Mouse (Mus musculus): ENCODE results near the gene Lzts2. TPM values are rescaled to one million over a fixed set of nuclear protein-coding genes. Genes with fewer than 3 reads are reported as not detected.

Lzts2 gene
- polyA plus RNA-seq, 1 experiment from 2014 or later, result 69.8 TPM

- H3K4me1 ChIP-seq, result peaks cover 78% of the 10 kb centered on the region
- under 1% methylated on average over 48 of the region's 48 CpGs for WGBS
These were observed 3.7 kb downstream of the Lzts2 start for GRCm38 (mm10) chr19:45017909-45018308.

GRCm38 (mm10) chr19:45018351-45018831 lies 4.2 kb downstream of the Lzts2 start:
- DNase-seq (ENCODE audit: low spot score), result peak; percentile 56
- Histone ChIP-seq H3K27ac (replicated peaks) (peak overlapping the region; percentile 98), H3K4me3 (peak overlapping the region; percentile 87), H3K9me3 (no peaks in the 10 kb centered on the region), H3K27me3 (replicated peaks; ENCODE audit: low read depth, poor library complexity, severe bottlenecking) (no peaks in the 10 kb centered on the region), H3K36me3 (replicated peaks) (peaks cover 37% of the 10 kb centered on the region), H3K4me1 (peaks cover 74% of the 10 kb centered on the region)
- under 1% methylated on average over 13 of the region's 13 CpGs for WGBS

More at GRCm38 (mm10) chr19:45017909-45018308, 3.7 kb downstream of the Lzts2 start:
- no peaks in the 10 kb centered on the region for H3K27me3 ChIP-seq (replicated peaks; ENCODE audit: low read depth, poor library complexity, severe bottlenecking)
- H3K9me3 ChIP-seq, result no peaks in the 10 kb centered on the region
- H3K4me3 ChIP-seq, result peak overlapping the region; percentile 87
- H3K36me3 ChIP-seq (replicated peaks), result peaks cover 34% of the 10 kb centered on the region
- H3K27ac ChIP-seq (replicated peaks), result peak overlapping the region; percentile 98
- DNase-seq (ENCODE audit: low spot score), result peak; percentile 92

- peak overlapping the region; percentile 19; the same call in 1 of the 2 replicates for H3K27ac ChIP-seq (replicated peaks)
- H3K4me3 ChIP-seq, result peak overlapping the region; percentile 87; the same call in 1 of the 2 replicates
- 73% methylated on average over 6 of the region's 6 CpGs for WGBS
- H3K4me1 ChIP-seq, result peaks cover 62% of the 10 kb centered on the region
- H3K27me3 ChIP-seq (replicated peaks; ENCODE audit: low read depth, poor library complexity, severe bottlenecking), result no peaks in the 10 kb centered on the region
- peaks cover 56% of the 10 kb centered on the region for H3K36me3 ChIP-seq (replicated peaks)
- no peaks in the 10 kb centered on the region for H3K9me3 ChIP-seq
- DNase-seq (ENCODE audit: low spot score), result no peak
These were observed 6.1 kb downstream of the Lzts2 start for GRCm38 (mm10) chr19:45020348-45020747.

- Histone ChIP-seq H3K27ac (replicated peaks) (0 out of 2 replicates have a peak overlapping the region, but pooled peaks have one; percentile 19), H3K4me1 (peaks cover 59% of the 10 kb centered on the region), H3K9me3 (no peaks in the 10 kb centered on the region), H3K36me3 (replicated peaks) (peaks cover 66% of the 10 kb centered on the region), H3K4me3 (peak overlapping the region; percentile 28), H3K27me3 (replicated peaks; ENCODE audit: low read depth, poor library complexity, severe bottlenecking) (no peaks in the 10 kb centered on the region)
- DNase-seq (ENCODE audit: low spot score), result no peak
- WGBS, result 92% methylated on average over 15 of the region's 15 CpGs
These were observed 7.1 kb downstream of the Lzts2 start for GRCm38 (mm10) chr19:45021362-45021761.

GRCm38 (mm10) chr19:45023993-45024392 lies 9.8 kb downstream of the Lzts2 start:
- H3K36me3 ChIP-seq (replicated peaks), result peaks cover 93% of the 10 kb centered on the region
- WGBS, result 87% methylated on average over 11 of the region's 11 CpGs
- no peaks in the 10 kb centered on the region for H3K9me3 ChIP-seq

DNA sequence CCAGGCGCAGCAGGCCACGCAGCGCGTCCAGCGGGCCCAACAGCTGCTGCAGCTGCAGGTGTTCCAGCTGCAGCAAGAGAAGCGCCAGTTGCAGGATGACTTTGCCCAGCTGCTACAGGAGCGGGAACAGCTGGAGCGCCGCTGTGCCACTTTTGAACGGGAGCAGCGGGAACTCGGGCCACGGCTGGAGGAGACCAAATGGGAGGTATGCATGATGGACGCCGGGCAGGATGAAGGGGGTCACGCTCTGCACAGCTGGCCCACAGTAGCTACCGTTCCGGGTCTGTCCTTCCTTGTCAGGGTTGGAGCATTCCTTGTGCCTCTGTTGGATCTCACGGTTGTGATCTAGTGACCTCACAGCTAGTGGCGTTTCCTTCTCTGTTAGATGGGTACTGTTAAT lies 10.6 kb downstream of the Lzts2 start:
- no peaks in the 10 kb centered on the region for H3K9me3 ChIP-seq
- DNase-seq (ENCODE audit: low spot score), result peak; percentile 16
- no peaks in the 10 kb centered on the region for H3K27me3 ChIP-seq (replicated peaks; ENCODE audit: low read depth, poor library complexity, severe bottlenecking)
- 93% methylated on average over 20 of the region's 20 CpGs for WGBS
- peaks cover 62% of the 10 kb centered on the region for H3K4me1 ChIP-seq
- H3K4me3 ChIP-seq, result no peak overlapping the region
- H3K27ac ChIP-seq (replicated peaks), result no peak overlapping the region
- peaks cover 98% of the 10 kb centered on the region for H3K36me3 ChIP-seq (replicated peaks)

More at GRCm38 (mm10) chr19:45023993-45024392, 9.8 kb downstream of the Lzts2 start:
- H3K4me3 ChIP-seq, result no peak overlapping the region
- H3K4me1 ChIP-seq, result peaks cover 64% of the 10 kb centered on the region
- no peaks in the 10 kb centered on the region for H3K27me3 ChIP-seq (replicated peaks; ENCODE audit: low read depth, poor library complexity, severe bottlenecking)
- peak; percentile 9 for DNase-seq (ENCODE audit: low spot score)
- H3K27ac ChIP-seq (replicated peaks), result no peak overlapping the region

DNA sequence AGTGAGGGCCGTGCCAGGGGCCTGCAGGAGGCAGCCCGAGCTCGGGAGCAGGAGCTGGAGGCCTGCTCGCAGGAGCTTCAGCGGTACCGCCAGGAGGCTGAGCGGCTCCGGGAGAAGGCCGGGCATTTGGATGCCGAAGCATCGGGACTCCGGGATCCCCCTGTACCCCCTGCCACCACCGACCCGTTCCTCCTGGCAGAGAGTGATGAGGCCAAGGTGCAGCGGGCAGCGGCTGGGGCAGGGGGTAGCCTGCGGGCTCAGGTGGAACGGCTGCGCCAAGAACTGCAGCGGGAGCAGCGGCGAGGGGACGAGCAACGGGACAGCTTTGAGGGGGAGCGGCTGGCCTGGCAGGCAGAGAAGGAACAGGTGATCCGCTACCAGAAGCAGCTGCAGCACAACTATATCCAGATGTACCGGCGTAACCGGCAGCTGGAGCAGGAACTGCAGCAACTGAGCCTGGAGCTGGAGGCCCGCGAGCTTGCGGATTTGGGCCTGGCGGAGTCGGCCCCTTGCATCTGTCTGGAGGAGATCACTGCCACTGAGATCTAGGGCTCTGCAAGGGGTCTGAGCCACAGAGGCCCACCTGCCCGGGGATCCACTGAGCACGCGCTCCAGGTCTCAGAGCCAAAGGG lies 11.8 kb downstream of the Lzts2 start:
- peak; percentile 53 for DNase-seq (ENCODE audit: low spot score)
- no peaks in the 10 kb centered on the region for H3K9me3 ChIP-seq
- H3K36me3 ChIP-seq (replicated peaks), result peaks cover 87% of the 10 kb centered on the region
- 0 out of 2 replicates have a peak overlapping the region, but pooled peaks have one; percentile 4 for H3K27ac ChIP-seq (replicated peaks)
- peaks cover 62% of the 10 kb centered on the region for H3K4me1 ChIP-seq
- no peaks in the 10 kb centered on the region for H3K27me3 ChIP-seq (replicated peaks; ENCODE audit: low read depth, poor library complexity, severe bottlenecking)
- 0 out of 2 replicates have a peak overlapping the region, but pooled peaks have one; percentile 5 for H3K4me3 ChIP-seq
- 91% methylated on average over 37 of the region's 37 CpGs for WGBS

- Histone ChIP-seq H3K36me3 (replicated peaks) (peaks cover 77% of the 10 kb centered on the region), H3K27me3 (replicated peaks; ENCODE audit: low read depth, poor library complexity, severe bottlenecking) (no peaks in the 10 kb centered on the region)
- 80% methylated on average over 6 of the region's 6 CpGs for WGBS
These were observed 12.9 kb downstream of the Lzts2 start for GRCm38 (mm10) chr19:45026958-45027670.

DNA sequence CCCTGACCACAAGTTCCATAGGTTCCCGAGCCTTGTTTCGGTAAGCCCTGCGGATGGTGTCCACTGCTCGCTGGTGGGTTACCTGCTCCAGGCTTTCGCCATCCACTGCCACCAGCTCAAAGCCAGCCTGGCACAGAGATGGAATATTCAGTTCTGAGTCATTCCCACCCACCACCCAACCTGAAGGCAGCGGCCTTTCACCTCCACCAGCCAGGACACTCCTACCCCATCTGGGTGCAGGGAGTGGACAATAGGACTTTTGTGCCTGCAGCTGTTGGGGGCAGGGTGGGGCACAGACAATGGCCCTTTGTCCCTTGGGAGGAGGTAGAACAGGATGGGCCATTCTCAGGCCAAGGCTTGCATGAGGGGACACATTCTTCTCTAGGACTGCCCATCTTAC lies 13.6 kb downstream of the Lzts2 start:
- no peak overlapping the region for H3K4me3 ChIP-seq
- H3K27me3 ChIP-seq (replicated peaks; ENCODE audit: low read depth, poor library complexity, severe bottlenecking), result 0 out of 2 replicates have a peak, but pooled peaks cover under 1% of the 10 kb centered on the region
- DNase-seq (ENCODE audit: low spot score), result no peak
- peaks cover 69% of the 10 kb centered on the region for H3K36me3 ChIP-seq (replicated peaks)
- H3K4me1 ChIP-seq, result peaks cover 63% of the 10 kb centered on the region
- H3K9me3 ChIP-seq, result no peaks in the 10 kb centered on the region
- 0 out of 2 replicates have a peak overlapping the region, but pooled peaks have one; percentile 25 for H3K27ac ChIP-seq (replicated peaks)
- 74% methylated on average over 6 of the region's 6 CpGs for WGBS

More at GRCm38 (mm10) chr19:45026958-45027670, 12.9 kb downstream of the Lzts2 start:
- Histone ChIP-seq H3K9me3 (no peaks in the 10 kb centered on the region), H3K4me3 (no peak overlapping the region), H3K4me1 (peaks cover 61% of the 10 kb centered on the region), H3K27ac (replicated peaks) (no peak overlapping the region)
- DNase-seq (ENCODE audit: low spot score), result no peak

DNA sequence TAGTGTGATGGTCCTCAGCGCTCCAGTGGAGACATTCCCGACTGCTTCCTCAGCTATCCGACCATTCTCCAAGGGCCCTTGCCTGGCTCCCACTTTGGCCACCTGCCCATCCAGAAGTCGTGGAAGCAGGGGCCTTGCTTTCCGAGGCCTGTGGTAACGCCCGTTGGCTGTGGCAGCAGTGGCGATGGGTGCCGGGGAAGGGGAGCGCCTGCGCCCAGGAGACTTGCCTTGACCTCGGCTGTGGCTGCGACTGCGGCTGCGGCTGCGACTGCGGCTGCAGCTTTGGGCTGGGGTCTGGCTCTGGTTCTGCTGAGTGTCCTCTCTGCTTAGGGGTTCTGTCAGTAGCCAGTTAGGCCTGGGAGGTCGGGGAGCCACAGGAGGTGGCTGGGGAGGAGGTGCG lies 14.5 kb downstream of the Lzts2 start:
- H3K27me3 ChIP-seq (replicated peaks; ENCODE audit: low read depth, poor library complexity, severe bottlenecking), result 0 out of 2 replicates have a peak, but pooled peaks cover 4% of the 10 kb centered on the region
- H3K36me3 ChIP-seq (replicated peaks), result peaks cover 60% of the 10 kb centered on the region
- peak overlapping the region; percentile 25; the same call in 1 of the 2 replicates for H3K27ac ChIP-seq (replicated peaks)
- H3K4me1 ChIP-seq, result peaks cover 66% of the 10 kb centered on the region
- no peaks in the 10 kb centered on the region for H3K9me3 ChIP-seq
- peak overlapping the region; percentile 3; the same call in 1 of the 2 replicates for H3K4me3 ChIP-seq
- no peak for DNase-seq (ENCODE audit: low spot score)
- 65% methylated on average over 19 of the region's 19 CpGs for WGBS

DNA sequence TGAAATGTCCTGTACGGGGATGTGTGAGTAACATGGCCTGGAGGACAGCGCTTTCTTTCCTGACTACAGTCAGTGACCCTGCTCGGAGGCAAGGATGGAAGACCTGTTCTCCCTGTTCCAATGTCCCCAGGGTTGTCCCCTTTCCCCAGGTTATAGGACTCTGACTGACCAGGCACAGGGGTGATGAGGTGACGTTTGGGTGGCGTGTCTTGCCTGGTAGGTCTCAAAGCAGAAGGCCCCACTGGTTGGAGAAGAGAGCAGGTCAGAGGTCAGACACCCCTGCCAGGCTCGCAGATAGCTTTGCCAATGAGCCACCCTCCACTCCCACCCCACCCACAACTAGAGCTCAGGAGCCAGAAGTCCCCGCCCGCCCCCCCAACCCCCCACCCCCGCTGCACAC lies 15.4 kb downstream of the Lzts2 start:
- H3K36me3 ChIP-seq (replicated peaks), result peaks cover 52% of the 10 kb centered on the region
- no peak overlapping the region for H3K4me3 ChIP-seq
- peaks cover 67% of the 10 kb centered on the region for H3K4me1 ChIP-seq
- 54% methylated on average over 9 of the region's 9 CpGs for WGBS
- H3K27ac ChIP-seq (replicated peaks), result peak overlapping the region; percentile 40
- no peaks in the 10 kb centered on the region for H3K9me3 ChIP-seq
- no peak for DNase-seq (ENCODE audit: low spot score)
- 0 out of 2 replicates have a peak, but pooled peaks cover 4% of the 10 kb centered on the region for H3K27me3 ChIP-seq (replicated peaks; ENCODE audit: low read depth, poor library complexity, severe bottlenecking)

- H3K4me3 ChIP-seq, result no peak overlapping the region
- H3K9me3 ChIP-seq, result no peaks in the 10 kb centered on the region
- peak overlapping the region; percentile 40; the same call in 1 of the 2 replicates for H3K27ac ChIP-seq (replicated peaks)
- peak; percentile 81 for DNase-seq (ENCODE audit: low spot score)
- WGBS, result 38% methylated on average over 8 of the region's 8 CpGs
- H3K27me3 ChIP-seq (replicated peaks; ENCODE audit: low read depth, poor library complexity, severe bottlenecking), result 0 out of 2 replicates have a peak, but pooled peaks cover 4% of the 10 kb centered on the region
- peaks cover 47% of the 10 kb centered on the region for H3K36me3 ChIP-seq (replicated peaks)
- peaks cover 69% of the 10 kb centered on the region for H3K4me1 ChIP-seq
These were observed 15.9 kb downstream of the Lzts2 start for GRCm38 (mm10) chr19:45030111-45030510.

Data from embryonic facial prominence, embryonic 10.5 days (tissue).